Mouse (Mus musculus): Measurements from ENCODE around the gene Slit3.

GRCm38 (mm10) chr11:35558311-35558710 is 437.3 kb downstream of the Slit3 start:
- TF ChIP-seq CTCF (IDR thresholded peaks at IDR 0.05; ENCODE audit: low read depth) = no peak
- no peak for TF ChIP-seq EP300 (IDR thresholded peaks at IDR 0.05; ENCODE audit: low read depth)

Data from liver, embryonic 14.5 days (tissue).